Mouse (Mus musculus) myocyte (in vitro differentiated cells): ENCODE data around the gene Lrrk2. TPM values are rescaled to one million over a fixed set of nuclear protein-coding genes. Genes with fewer than 3 reads are reported as not detected.

Experiments used
- H3K27me3 ChIP-seq: one replicate; pipeline ENCODE4 v1.6.1; 2011; ENCODE audit not compliant: control insufficient read depth, insufficient read depth, insufficient read length
- H3K36me3 ChIP-seq: one replicate; pipeline ENCODE4 v1.6.1; 2011; ENCODE audit not compliant: control insufficient read depth, insufficient read depth
- H3K4me2 ChIP-seq: one replicate; pipeline ENCODE4 v1.6.1; 2011; ENCODE audit warnings: low read depth, control low read depth
- H3K4me3 ChIP-seq: one replicate; pipeline ENCODE4 v1.5.1; 2011; ENCODE audit warnings: mild to moderate bottlenecking, control low read depth, moderate library complexity
- H3K79me2 ChIP-seq: one replicate; pipeline ENCODE4 v1.6.1; 2011; ENCODE audit not compliant: control insufficient read depth, insufficient read depth
- H3ac ChIP-seq: one replicate; pipeline ENCODE4 v1.6.1; 2011; ENCODE audit not compliant: control insufficient read depth, insufficient read length
- CEBPB ChIP-seq: IDR thresholded peaks from 2 replicates; pipeline ENCODE4 v1.6.1; 2011; ENCODE audit warnings: mild to moderate bottlenecking, moderate library complexity; ENCODE audit not compliant: poor library complexity, insufficient read depth, severe bottlenecking
- E2F4 ChIP-seq: IDR thresholded peaks from one replicate; pipeline ENCODE4 v1.6.1; 2011; ENCODE audit warnings: mild to moderate bottlenecking, control low read depth, moderate library complexity; ENCODE audit not compliant: insufficient read depth
- MAX ChIP-seq: IDR thresholded peaks from one replicate; pipeline ENCODE4 v1.6.1; 2011; ENCODE audit warnings: low read depth, mild to moderate bottlenecking, control low read depth
- MYOD1 ChIP-seq, 3 experiments: IDR thresholded peaks; one replicate each; pipeline ENCODE4 v1.6.1; 2011; ENCODE audit warnings: control low read depth in 2 of 3, low read depth in 2 of 3, mild to moderate bottlenecking in 2 of 3, moderate library complexity in 1 of 3; ENCODE audit not compliant: insufficient read length in 2 of 3, control insufficient read depth in 1 of 3
- MYOG ChIP-seq, 3 experiments: IDR thresholded peaks; one replicate each; pipeline ENCODE4 v1.6.1; 2011; ENCODE audit warnings: control low read depth in 2 of 3, low read depth in 2 of 3, mild to moderate bottlenecking in 2 of 3; ENCODE audit not compliant: insufficient read length in 2 of 3, control insufficient read depth in 1 of 3, insufficient read depth in 1 of 3
- POLR2A ChIP-seq: IDR thresholded peaks from one replicate; pipeline ENCODE4 v1.6.1; 2011; ENCODE audit warnings: low read depth, mild to moderate bottlenecking, control low read depth, moderate library complexity; ENCODE audit not compliant: insufficient read length
- POLR2AphosphoS2 ChIP-seq: IDR thresholded peaks from one replicate; pipeline ENCODE4 v1.6.1; 2011; ENCODE audit warnings: low read depth, control low read depth; ENCODE audit not compliant: insufficient read length
- REST ChIP-seq: IDR thresholded peaks from one replicate; pipeline ENCODE4 v1.6.1; 2011; ENCODE audit warnings: mild to moderate bottlenecking, control low read depth, moderate library complexity; ENCODE audit not compliant: insufficient read depth, insufficient read length
- SRF ChIP-seq: IDR thresholded peaks from one replicate; pipeline ENCODE4 v1.6.1; 2011; ENCODE audit warnings: low read depth; ENCODE audit not compliant: control insufficient read depth, insufficient read length
- TCF12 ChIP-seq: IDR thresholded peaks from one replicate; pipeline ENCODE4 v1.6.1; 2011; ENCODE audit warnings: mild to moderate bottlenecking, control low read depth; ENCODE audit not compliant: poor library complexity, insufficient read depth, severe bottlenecking
- TCF3 ChIP-seq: IDR thresholded peaks from one replicate; pipeline ENCODE4 v1.6.1; 2011; ENCODE audit warnings: low read depth, control low read depth; ENCODE audit not compliant: insufficient read length
- USF1 ChIP-seq: IDR thresholded peaks from one replicate; pipeline ENCODE4 v1.6.1; 2011; ENCODE audit warnings: low read depth, mild to moderate bottlenecking, control low read depth, moderate library complexity
- polyA plus RNA-seq: library from polyadenylated mRNA; unstranded; fragments of >200 nt; fragmentation: generic; extraction: Trizol; gene quantifications from one replicate; pipeline ENCODE4 v1.2.1, GENCODE M21; 2012; ENCODE audit warnings: missing spikeins

The Lrrk2 gene
- polyA plus RNA-seq, 1 experiment: 9.2 TPM

- H3K36me3 ChIP-seq: peaks cover 19% of the 10 kb centered on the region
- no peaks in the 10 kb centered on the region for H3K27me3 ChIP-seq
- H3K4me3 ChIP-seq: no peak overlapping the region
- TF ChIP-seq MAX (no peak), USF1 (no peak)
- H3K4me2 ChIP-seq: no peak overlapping the region
- no peaks in the 10 kb centered on the region for H3K79me2 ChIP-seq
- H3ac ChIP-seq: no peak overlapping the region
Measured at GRCm38 (mm10) chr15:91738808-91739207, 65.8 kb downstream of the Lrrk2 start.

GRCm38 (mm10) chr15:91745501-91745900 is 72.5 kb downstream of the Lrrk2 start:
- TF ChIP-seq TCF12 (no peak), CEBPB (no peak), POLR2AphosphoS2 (no peak), USF1 (no peak)
- no peaks in the 10 kb centered on the region for H3K79me2 ChIP-seq
- H3K4me3 ChIP-seq: no peak overlapping the region
- no peak overlapping the region for H3K4me2 ChIP-seq
- H3ac ChIP-seq: no peak overlapping the region
- H3K36me3 ChIP-seq: peaks cover 12% of the 10 kb centered on the region
- no peaks in the 10 kb centered on the region for H3K27me3 ChIP-seq

DNA sequence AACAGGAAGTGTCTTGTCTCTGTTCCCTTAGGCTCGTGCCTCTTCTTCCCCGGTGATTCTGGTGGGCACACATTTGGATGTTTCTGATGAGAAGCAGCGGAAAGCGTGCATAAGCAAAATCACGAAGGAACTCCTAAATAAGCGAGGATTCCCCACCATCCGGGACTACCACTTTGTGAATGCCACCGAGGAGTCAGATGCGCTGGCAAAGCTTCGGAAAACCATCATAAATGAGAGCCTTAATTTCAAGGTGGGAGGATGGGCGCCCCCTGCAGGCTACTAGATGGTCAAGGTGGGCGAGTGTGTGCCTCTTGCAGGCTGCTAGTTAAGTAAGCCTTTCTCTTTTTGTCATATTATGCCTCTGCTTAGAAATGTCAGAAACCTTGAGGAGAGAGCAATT is 79.1 kb downstream of the Lrrk2 start:
- H3K36me3 ChIP-seq: no peaks in the 10 kb centered on the region
- no peak overlapping the region for H3K4me3 ChIP-seq
- H3ac ChIP-seq: no peak overlapping the region
- H3K79me2 ChIP-seq: no peaks in the 10 kb centered on the region
- TF ChIP-seq MYOG (IDR thresholded peaks at IDR 0.05; ENCODE audit: control insufficient read depth in 1 of 3, insufficient read depth in 1 of 3, insufficient read length in 2 of 3, low read depth in 2 of 3) (no peak), POLR2AphosphoS2 (no peak), MYOD1 (IDR thresholded peaks at IDR 0.05; ENCODE audit: control insufficient read depth in 1 of 3, insufficient read length in 2 of 3, low read depth in 2 of 3) (no peak), TCF3 (no peak), POLR2A (no peak), SRF (no peak), E2F4 (no peak), USF1 (no peak), CEBPB (no peak), REST (no peak), TCF12 (no peak), MAX (no peak)
- H3K27me3 ChIP-seq: no peaks in the 10 kb centered on the region
- H3K4me2 ChIP-seq: no peak overlapping the region

- Histone ChIP-seq H3ac (no peak overlapping the region), H3K4me3 (no peak overlapping the region), H3K79me2 (no peaks in the 10 kb centered on the region), H3K36me3 (peaks cover 2% of the 10 kb centered on the region), H3K4me2 (no peak overlapping the region), H3K27me3 (no peaks in the 10 kb centered on the region)
- TF ChIP-seq TCF12 (no peak), TCF3 (no peak), E2F4 (no peak), POLR2A (no peak), MAX (no peak), SRF (no peak), POLR2AphosphoS2 (no peak), MYOD1 (IDR thresholded peaks at IDR 0.05; ENCODE audit: control insufficient read depth in 1 of 3, insufficient read length in 2 of 3, low read depth in 2 of 3) (no peak), CEBPB (no peak), REST (no peak), MYOG (IDR thresholded peaks at IDR 0.05; ENCODE audit: control insufficient read depth in 1 of 3, insufficient read depth in 1 of 3, insufficient read length in 2 of 3, low read depth in 2 of 3) (no peak), USF1 (no peak)
Measured at GRCm38 (mm10) chr15:91753378-91754080, 80.6 kb downstream of the Lrrk2 start.

- Histone ChIP-seq H3K4me3 (no peak overlapping the region), H3ac (no peak overlapping the region), H3K4me2 (no peak overlapping the region), H3K36me3 (peaks cover 7% of the 10 kb centered on the region), H3K27me3 (no peaks in the 10 kb centered on the region), H3K79me2 (no peaks in the 10 kb centered on the region)
- TF ChIP-seq REST (no peak), POLR2A (no peak), USF1 (no peak), TCF12 (no peak), SRF (no peak), MYOG (IDR thresholded peaks at IDR 0.05; ENCODE audit: control insufficient read depth in 1 of 3, insufficient read depth in 1 of 3, insufficient read length in 2 of 3, low read depth in 2 of 3) (no peak)
Measured at GRCm38 (mm10) chr15:91754546-91754945, 81.6 kb downstream of the Lrrk2 start.
